Mouse (Mus musculus): ENCODE measurements around the gene Cd200r3. TPM values are rescaled to one million over a fixed set of nuclear protein-coding genes. Genes with fewer than 3 reads are reported as not detected.
A peak's percentile ranks its signal among the peaks of the same experiment; 100 is the strongest.

Cd200r3 gene
- polyA plus RNA-seq (2012; fragmentation: generic; extraction: Trizol): not detected

DNA sequence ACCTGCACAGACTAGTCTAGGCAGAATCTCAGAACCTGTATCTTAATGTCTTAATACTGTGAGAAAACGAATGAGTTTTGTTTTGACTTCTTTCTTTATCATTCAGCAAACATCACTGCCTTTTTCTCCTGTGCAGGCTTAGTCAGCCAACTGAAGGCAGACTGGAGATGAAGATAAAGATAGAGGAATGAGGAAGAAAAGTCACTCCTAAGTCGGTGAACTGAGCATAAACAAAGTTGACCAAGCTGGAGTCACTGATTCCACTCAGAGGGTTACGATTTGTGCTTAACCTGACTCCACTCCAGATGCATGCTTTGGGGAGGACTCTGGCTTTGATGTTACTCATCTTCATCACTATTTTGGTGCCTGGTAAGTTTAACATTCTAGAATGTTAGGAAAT, at the start of gene Cd200r3:
Gene Cd200r3 (plus strand): TSS at position 211 of the 400 bp plus-strand sequence.
- Histone ChIP-seq H3K27me3 (ENCODE audit: control insufficient read depth, insufficient read depth, insufficient read length) (no peaks in the 10 kb centered on the region), H3K36me3 (ENCODE audit: control insufficient read depth, insufficient read depth) (no peaks in the 10 kb centered on the region), H3K79me2 (ENCODE audit: control insufficient read depth, insufficient read depth) (no peaks in the 10 kb centered on the region), H3K4me2 (ENCODE audit: low read depth) (no peak within 1 kb of the TSS), H3ac (ENCODE audit: control insufficient read depth, insufficient read length) (no peak within 1 kb of the TSS), H3K4me3 (no peak within 1 kb of the TSS)
- no peak for TF ChIP-seq TCF12 (IDR thresholded peaks at IDR 0.05; ENCODE audit: insufficient read depth, poor library complexity, severe bottlenecking)
- TF ChIP-seq MYOG (IDR thresholded peaks at IDR 0.05; ENCODE audit: control insufficient read depth in 1 of 3, insufficient read depth in 1 of 3, insufficient read length in 2 of 3, low read depth in 2 of 3): no peak
- no peak for TF ChIP-seq SRF (IDR thresholded peaks at IDR 0.05; ENCODE audit: control insufficient read depth, insufficient read length, low read depth)
- TF ChIP-seq E2F4 (IDR thresholded peaks at IDR 0.05; ENCODE audit: insufficient read depth): no peak
- no peak for TF ChIP-seq MYOD1 (IDR thresholded peaks at IDR 0.05; ENCODE audit: control insufficient read depth in 1 of 3, insufficient read length in 2 of 3, low read depth in 2 of 3)
- TF ChIP-seq USF1 (IDR thresholded peaks at IDR 0.05; ENCODE audit: low read depth): no peak
- TF ChIP-seq CEBPB (IDR thresholded peaks at IDR 0.05; ENCODE audit: insufficient read depth, poor library complexity, severe bottlenecking): no peak
- no peak for TF ChIP-seq REST (IDR thresholded peaks at IDR 0.05; ENCODE audit: insufficient read depth, insufficient read length)
- no peak for TF ChIP-seq MAX (IDR thresholded peaks at IDR 0.05; ENCODE audit: low read depth)
- TF ChIP-seq POLR2A (IDR thresholded peaks at IDR 0.05; ENCODE audit: insufficient read length, low read depth): no peak
- no peak for TF ChIP-seq POLR2AphosphoS2 (IDR thresholded peaks at IDR 0.05; ENCODE audit: insufficient read length, low read depth)
- TF ChIP-seq TCF3 (IDR thresholded peaks at IDR 0.05; ENCODE audit: insufficient read length, low read depth): no peak

DNA sequence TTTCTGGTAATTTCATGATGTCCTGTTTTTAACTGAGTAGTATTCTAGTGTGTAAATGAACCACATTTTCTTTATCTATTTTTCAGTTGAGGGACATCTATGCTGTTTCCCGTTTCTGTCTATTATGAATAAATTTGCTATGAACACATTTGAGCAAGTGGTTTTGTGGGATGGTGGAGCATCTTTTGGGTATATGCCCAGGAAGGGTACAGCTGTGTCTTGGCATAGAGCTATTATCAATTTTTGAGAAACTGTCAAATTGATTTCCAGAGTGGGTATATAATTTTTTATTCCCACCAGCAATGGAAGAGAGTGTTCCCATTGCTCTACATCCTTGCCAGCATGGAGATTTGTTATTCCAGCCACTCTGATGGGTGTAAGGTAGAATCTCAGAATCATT, 11.5 kb upstream of the Cd200r3 start:
- no peaks in the 10 kb centered on the region for H3K36me3 ChIP-seq (ENCODE audit: control insufficient read depth, insufficient read depth)
- H3K4me3 ChIP-seq: no peak overlapping the region
- H3ac ChIP-seq (ENCODE audit: control insufficient read depth, insufficient read length): no peak overlapping the region
- TF ChIP-seq TCF12 (IDR thresholded peaks at IDR 0.05; ENCODE audit: insufficient read depth, poor library complexity, severe bottlenecking) (no peak), REST (IDR thresholded peaks at IDR 0.05; ENCODE audit: insufficient read depth, insufficient read length) (no peak), MYOD1 (IDR thresholded peaks at IDR 0.05; ENCODE audit: control insufficient read depth in 1 of 3, insufficient read length in 2 of 3, low read depth in 2 of 3) (no peak), USF1 (IDR thresholded peaks at IDR 0.05; ENCODE audit: low read depth) (no peak), E2F4 (IDR thresholded peaks at IDR 0.05; ENCODE audit: insufficient read depth) (no peak), MYOG (IDR thresholded peaks at IDR 0.05; ENCODE audit: control insufficient read depth in 1 of 3, insufficient read depth in 1 of 3, insufficient read length in 2 of 3, low read depth in 2 of 3) (no peak), CEBPB (IDR thresholded peaks at IDR 0.05; ENCODE audit: insufficient read depth, poor library complexity, severe bottlenecking) (no peak), TCF3 (IDR thresholded peaks at IDR 0.05; ENCODE audit: insufficient read length, low read depth) (no peak), POLR2AphosphoS2 (IDR thresholded peaks at IDR 0.05; ENCODE audit: insufficient read length, low read depth) (no peak), MAX (IDR thresholded peaks at IDR 0.05; ENCODE audit: low read depth) (no peak), SRF (IDR thresholded peaks at IDR 0.05; ENCODE audit: control insufficient read depth, insufficient read length, low read depth) (no peak), POLR2A (IDR thresholded peaks at IDR 0.05; ENCODE audit: insufficient read length, low read depth) (no peak)
- no peaks in the 10 kb centered on the region for H3K79me2 ChIP-seq (ENCODE audit: control insufficient read depth, insufficient read depth)
- H3K4me2 ChIP-seq (ENCODE audit: low read depth): no peak overlapping the region
- no peaks in the 10 kb centered on the region for H3K27me3 ChIP-seq (ENCODE audit: control insufficient read depth, insufficient read depth, insufficient read length)

DNA sequence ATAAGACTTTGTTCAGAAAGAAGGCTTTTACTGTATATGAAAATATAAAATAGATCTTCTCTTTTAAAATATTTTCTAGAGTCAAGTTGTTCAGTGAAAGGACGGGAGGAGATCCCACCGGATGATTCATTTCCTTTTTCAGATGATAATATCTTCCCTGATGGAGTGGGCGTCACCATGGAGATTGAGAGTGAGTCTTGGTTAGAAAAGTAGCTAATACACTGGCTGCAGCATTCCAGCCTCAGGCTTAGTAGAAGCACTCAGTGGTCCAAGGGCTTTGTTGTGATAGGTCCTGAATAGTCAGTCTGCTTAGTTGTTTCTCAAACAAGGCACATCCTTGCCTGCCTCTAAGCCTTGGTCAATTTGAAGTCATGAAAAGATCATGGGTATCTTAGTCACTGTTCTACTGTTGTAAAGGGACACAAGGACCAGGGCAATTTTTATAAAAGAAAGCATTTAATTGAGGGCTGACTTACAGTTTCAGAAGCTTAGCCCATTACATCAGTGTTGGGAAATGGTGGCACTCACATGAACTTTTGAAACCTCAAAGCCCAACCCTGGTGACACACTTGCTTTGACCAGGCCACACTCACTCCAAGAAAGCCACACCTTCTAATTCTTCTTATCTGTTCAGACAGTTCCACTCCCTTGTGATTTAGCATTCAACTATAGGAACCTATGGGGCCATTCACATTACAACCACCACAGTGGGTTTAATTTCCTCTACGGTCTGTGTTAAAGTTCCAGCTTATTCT, 8.1 kb downstream of the Cd200r3 start:
- Histone ChIP-seq H3K4me3 (no peak overlapping the region), H3K79me2 (ENCODE audit: control insufficient read depth, insufficient read depth) (no peaks in the 10 kb centered on the region), H3K27me3 (ENCODE audit: control insufficient read depth, insufficient read depth, insufficient read length) (no peaks in the 10 kb centered on the region), H3K4me2 (ENCODE audit: low read depth) (peak overlapping the region; percentile 59), H3ac (ENCODE audit: control insufficient read depth, insufficient read length) (no peak overlapping the region), H3K36me3 (ENCODE audit: control insufficient read depth, insufficient read depth) (no peaks in the 10 kb centered on the region)
- TF ChIP-seq SRF (IDR thresholded peaks at IDR 0.05; ENCODE audit: control insufficient read depth, insufficient read length, low read depth) (no peak), CEBPB (IDR thresholded peaks at IDR 0.05; ENCODE audit: insufficient read depth, poor library complexity, severe bottlenecking) (0 out of 2 replicates have a peak, but pooled peaks have one; percentile 56), MYOG (IDR thresholded peaks at IDR 0.05; ENCODE audit: control insufficient read depth in 1 of 3, insufficient read depth in 1 of 3, insufficient read length in 2 of 3, low read depth in 2 of 3) (no peak)

DNA sequence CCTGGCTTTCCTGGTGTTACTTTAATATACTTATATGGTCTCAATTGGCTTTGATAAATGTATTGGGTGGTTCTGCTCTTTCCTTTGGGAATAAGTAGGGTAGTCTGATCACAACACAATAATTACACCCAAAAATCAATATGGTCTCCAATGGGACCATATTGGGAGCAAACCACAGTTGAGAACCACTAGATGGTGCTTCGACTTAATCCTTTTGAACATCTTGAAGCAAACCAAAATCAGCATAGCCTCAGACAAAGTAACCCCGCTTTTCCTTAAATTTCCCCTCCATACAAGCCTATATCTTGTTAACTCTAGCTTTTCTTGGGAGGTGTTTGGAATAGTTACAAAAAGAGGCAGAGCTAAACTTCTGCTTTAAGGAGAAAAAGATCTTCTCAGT, 18.8 kb downstream of the Cd200r3 start:
- no peak overlapping the region for H3K4me2 ChIP-seq (ENCODE audit: low read depth)
- TF ChIP-seq TCF12 (IDR thresholded peaks at IDR 0.05; ENCODE audit: insufficient read depth, poor library complexity, severe bottlenecking) (no peak), CEBPB (IDR thresholded peaks at IDR 0.05; ENCODE audit: insufficient read depth, poor library complexity, severe bottlenecking) (no peak), POLR2A (IDR thresholded peaks at IDR 0.05; ENCODE audit: insufficient read length, low read depth) (no peak), MAX (IDR thresholded peaks at IDR 0.05; ENCODE audit: low read depth) (no peak), POLR2AphosphoS2 (IDR thresholded peaks at IDR 0.05; ENCODE audit: insufficient read length, low read depth) (no peak), SRF (IDR thresholded peaks at IDR 0.05; ENCODE audit: control insufficient read depth, insufficient read length, low read depth) (no peak), USF1 (IDR thresholded peaks at IDR 0.05; ENCODE audit: low read depth) (no peak), MYOG (IDR thresholded peaks at IDR 0.05; ENCODE audit: control insufficient read depth in 1 of 3, insufficient read depth in 1 of 3, insufficient read length in 2 of 3, low read depth in 2 of 3) (no peak), TCF3 (IDR thresholded peaks at IDR 0.05; ENCODE audit: insufficient read length, low read depth) (no peak)
- H3K4me3 ChIP-seq: no peak overlapping the region
- H3K27me3 ChIP-seq (ENCODE audit: control insufficient read depth, insufficient read depth, insufficient read length): no peaks in the 10 kb centered on the region
- no peak overlapping the region for H3ac ChIP-seq (ENCODE audit: control insufficient read depth, insufficient read length)
- H3K79me2 ChIP-seq (ENCODE audit: control insufficient read depth, insufficient read depth): no peaks in the 10 kb centered on the region
- H3K36me3 ChIP-seq (ENCODE audit: control insufficient read depth, insufficient read depth): no peaks in the 10 kb centered on the region
